Mouse (Mus musculus) heart, embryonic 15.5 days (tissue): ENCODE data around the gene Mrpl37. TPM values are rescaled to one million over a fixed set of nuclear protein-coding genes. Genes with fewer than 3 reads are reported as not detected.

Source experiments
- ATAC-seq: fragments of 200-750 bp; cut with Nextera tagmentation; replicated peaks from 2 replicates; pipeline ENCODE4 v1.8.0; 2017; ENCODE audit warnings: low read depth, moderate TSS enrichment; ENCODE audit not compliant: insufficient number of reproducible peaks, insufficient read depth, low FRiP score
- H3K27ac ChIP-seq: fragments of 300-500 bp; sonication (generic); 2 replicates; pipeline ENCODE4 v1.5.1; 2015; ENCODE audit warnings: mild to moderate bottlenecking, inconsistent platforms
- H3K27me3 ChIP-seq: fragments of 300-500 bp; sonication (generic); 2 replicates; pipeline ENCODE4 v1.6.1; 2015; ENCODE audit warnings: inconsistent platforms
- H3K36me3 ChIP-seq: fragments of 300-500 bp; sonication (generic); 2 replicates; pipeline ENCODE4 v1.6.1; 2015; ENCODE audit warnings: mild to moderate bottlenecking, inconsistent platforms
- H3K4me1 ChIP-seq: fragments of 300-500 bp; sonication (generic); replicated peaks from 2 replicates; pipeline ENCODE4 v1.6.1; 2015; ENCODE audit warnings: inconsistent platforms
- H3K4me2 ChIP-seq: fragments of 300-500 bp; sonication (generic); 2 replicates; pipeline ENCODE4 v1.6.1; 2015; ENCODE audit warnings: inconsistent platforms, mild to moderate bottlenecking, moderate library complexity
- H3K4me3 ChIP-seq: fragments of 300-500 bp; sonication (generic); 2 replicates; pipeline ENCODE4 v1.5.1; 2015; ENCODE audit warnings: mild to moderate bottlenecking, inconsistent platforms
- H3K9ac ChIP-seq: fragments of 300-500 bp; sonication (generic); 2 replicates; pipeline ENCODE4 v1.6.1; 2015; ENCODE audit warnings: mild to moderate bottlenecking, inconsistent platforms
- H3K9me3 ChIP-seq: fragments of 300-500 bp; sonication (generic); replicated peaks from 2 replicates; pipeline ENCODE4 v1.6.1; 2016; ENCODE audit warnings: inconsistent platforms
- whole genome bisulfite sequencing: fragments of 180-500 bp; shearing (Covaris S2); methylation state at CpG from one replicate; pipeline ENCODE4 v1.1.7; 2015; ENCODE audit warnings: mixed read lengths; 5-methylcytosine and 5-hydroxymethylcytosine counted together
- polyA plus RNA-seq: library from polyadenylated mRNA; unstranded; fragments of >200 nt; fragmentation: Nextera tagmentation; extraction: Ambion mirVana; gene quantifications from 2 replicates; pipeline ENCODE4 v1.2.1, GENCODE M21; 2015

Gene Mrpl37
- polyA plus RNA-seq, 1 experiment from 2014 or later, result 79.5 TPM

GRCm38 (mm10) chr4:107006229-107006628, 60.4 kb downstream of the Mrpl37 start:
- Histone ChIP-seq H3K4me1 (peaks cover 30% of the 10 kb centered on the region), H3K36me3 (no peaks in the 10 kb centered on the region; the same call in 1 of the 2 replicates), H3K9ac (no peak overlapping the region), H3K27me3 (no peaks in the 10 kb centered on the region), H3K9me3 (no peaks in the 10 kb centered on the region), H3K4me3 (no peak overlapping the region), H3K27ac (no peak overlapping the region), H3K4me2 (no peak overlapping the region)
- ATAC-seq, result no peak
- 72% methylated on average over 4 of the region's 4 CpGs for WGBS

Other genes with a start within 250 kb of the Mrpl37 start
- gene Ssbp3, start 156.2 kb downstream of the Mrpl37 start, polyA plus RNA-seq, result 53.3 and 69.1 TPM in 2 replicates
- gene Cyb5rl, start 120 bp upstream of the Mrpl37 start, polyA plus RNA-seq, result 3.1 and 4.6 TPM in 2 replicates
- not detected in 2 replicates for gene Cdcp2, start 30.0 kb upstream of the Mrpl37 start, polyA plus RNA-seq
- 322 and 328 TPM in 2 replicates for gene Tmem59, start 111.5 kb upstream of the Mrpl37 start, polyA plus RNA-seq
- gene Tceanc2, start 112.2 kb upstream of the Mrpl37 start, polyA plus RNA-seq, result 13.0 and 20.1 TPM in 2 replicates
- gene Ldlrad1, start 142.3 kb upstream of the Mrpl37 start, polyA plus RNA-seq, result not detected in 2 replicates
- 38.8 and 50.1 TPM in 2 replicates for gene Lrrc42, start 186.7 kb upstream of the Mrpl37 start, polyA plus RNA-seq
- gene Hspb11, start 186.7 kb upstream of the Mrpl37 start, polyA plus RNA-seq, result 26.9 and 40.2 TPM in 2 replicates
- gene Dio1, start 240.3 kb upstream of the Mrpl37 start, polyA plus RNA-seq, result 0.51 TPM in 1 of 2 replicates, not detected in the other
- 40.3 and 41.1 TPM in 2 replicates for gene Yipf1, start 247.5 kb upstream of the Mrpl37 start, polyA plus RNA-seq